ENCODE assay signal across 20 mouse cellular contexts in genomic region chr5:151042911-151043310, GRCm38 (mm10).
A peak's percentile ranks its signal among the peaks of the same experiment; 100 is the strongest.
DNase-seq lines count a peak whose midpoint lies in the region; ATAC-seq and TF ChIP-seq lines count a peak whose summit lies in the region.
"Had no signal": no experiment of that assay in that cellular context is flagged by ENCODE, and none has a peak within 500 bp of the region (broad histone marks: within the 10 kb centered on the region; RNA-seq: fewer than 3 reads in every experiment).

No protein-coding gene starts in this region.

- no peak for TF ChIP-seq POLR2A in heart, adult 2 months (IDR thresholded peaks at IDR 0.05; ENCODE audit: insufficient read depth, low read depth, low read length)

- H3K27me3 ChIP-seq in heart, adult 2 months (ENCODE audit: control insufficient read depth, insufficient read depth, low read length) = no peaks in the 10 kb centered on the region
- no peaks in the 10 kb centered on the region for H3K27me3 ChIP-seq in Patski
- H3K27me3 ChIP-seq in midbrain, embryonic 15.5 days (replicated peaks) = no peaks in the 10 kb centered on the region
- H3K27me3 ChIP-seq in hindbrain, embryonic 12.5 days = no peaks in the 10 kb centered on the region
- H3K27me3 ChIP-seq: heart, embryonic 12.5 days; lung, embryonic 15.5 days; stomach, embryonic 15.5 days had no signal

- CTCF ChIA-PET in Patski (lab: Charles Lee) = interaction anchor here (1.0 to 2.0 kb wide), 6 partner anchors 11 to 644 kb away, joined by 3 to 12 read pairs (median 4); no protein-coding TSS in a partner anchor

- peak; percentile 79 for ATAC-seq in Patski
- no peak for ATAC-seq in midbrain, embryonic 15.5 days (replicated peaks)
- no peak for ATAC-seq in hindbrain, embryonic 12.5 days (ENCODE audit: low FRiP score)
- ATAC-seq: forebrain, embryonic 16.5 days; hindbrain, postnatal 0 days had no signal

- no peak for TF ChIP-seq EP300 in heart, adult 2 months (IDR thresholded peaks at IDR 0.05; ENCODE audit: insufficient read depth, low read depth, low read length)

- H3K9ac ChIP-seq in heart, adult 2 months (ENCODE audit: low read depth, low read length) = no peak overlapping the region
- no peak overlapping the region for H3K9ac ChIP-seq in midbrain, embryonic 15.5 days
- no peak overlapping the region for H3K9ac ChIP-seq in hindbrain, embryonic 12.5 days
- H3K9ac ChIP-seq: heart, embryonic 12.5 days; lung, embryonic 15.5 days; stomach, embryonic 15.5 days had no signal

- no peak overlapping the region for H3K27ac ChIP-seq in heart, adult 2 months
- no peak overlapping the region for H3K27ac ChIP-seq in midbrain, embryonic 15.5 days
- H3K27ac ChIP-seq in hindbrain, embryonic 12.5 days = no peak overlapping the region
- H3K27ac ChIP-seq: hindbrain, embryonic 10.5 days; hindbrain, postnatal 0 days; left cerebral cortex, adult 2 months; lung, embryonic 15.5 days; stomach, embryonic 15.5 days had no signal

- H3K79me2 ChIP-seq in heart, adult 2 months (replicated peaks; ENCODE audit: control insufficient read depth, insufficient read depth, low read length) = no peaks in the 10 kb centered on the region

- no peak overlapping the region for H3K4me2 ChIP-seq in midbrain, embryonic 15.5 days
- no peak overlapping the region for H3K4me2 ChIP-seq in hindbrain, embryonic 12.5 days (replicated peaks)
- H3K4me2 ChIP-seq: heart, embryonic 12.5 days; lung, embryonic 15.5 days; stomach, embryonic 15.5 days had no signal

- in situ Hi-C loops in Patski (cut with MboI; ENCODE audit: low pct_unique_long_range_greater_than_20kb) = no loop called here

- peaks cover 7% of the 10 kb centered on the region for H3K4me1 ChIP-seq in heart, adult 2 months (ENCODE audit: control insufficient read depth, insufficient read depth, low read length)
- H3K4me1 ChIP-seq in midbrain, embryonic 15.5 days = no peaks in the 10 kb centered on the region
- no peaks in the 10 kb centered on the region for H3K4me1 ChIP-seq in hindbrain, embryonic 12.5 days
- H3K4me1 ChIP-seq: heart, embryonic 12.5 days; hindbrain, embryonic 10.5 days; stomach, embryonic 15.5 days had no signal

- intact Hi-C loops in heart, adult 2 months (cut with DNase I) = no loop called here

- no peaks in the 10 kb centered on the region for H3K9me3 ChIP-seq in midbrain, embryonic 15.5 days
- H3K9me3 ChIP-seq in hindbrain, embryonic 12.5 days (replicated peaks) = no peaks in the 10 kb centered on the region
- H3K9me3 ChIP-seq: heart, embryonic 12.5 days; hindbrain, embryonic 10.5 days; lung, embryonic 15.5 days; stomach, embryonic 15.5 days had no signal

- 96% methylated on average over 5 of the region's 5 CpGs for WGBS in heart, adult 2 months
- WGBS in midbrain, embryonic 15.5 days = 96% methylated on average over 5 of the region's 5 CpGs
- WGBS in hindbrain, embryonic 12.5 days = 91% methylated on average over 5 of the region's 5 CpGs

- H3K4me3 ChIP-seq in heart, adult 2 months = no peak overlapping the region
- no peak overlapping the region for H3K4me3 ChIP-seq in midbrain, embryonic 15.5 days
- H3K4me3 ChIP-seq in hindbrain, embryonic 12.5 days = no peak overlapping the region
- H3K4me3 ChIP-seq: heart, embryonic 12.5 days; hindbrain, embryonic 10.5 days; left cerebral cortex, adult 2 months; lung, embryonic 15.5 days; stomach, embryonic 15.5 days had no signal

- POLR2A ChIA-PET in Patski (lab: Charles Lee) = interaction anchor here (0.6 kb wide), 1 partner anchor 380 kb away, joined by 3 read pairs; no protein-coding TSS in a partner anchor

- DNase-seq in heart, adult 11 months = peak; percentile 81
- no peak for DNase-seq in heart, adult 2 months
- DNase-seq in Patski (ENCODE audit: low read depth, low spot score) = peak; percentile 53
- peak; percentile 89 for DNase-seq in kidney, adult 9 months
- DNase-seq in kidney, postnatal 36 days = peak; percentile 73 to 84
- DNase-seq: adrenal gland, postnatal 14 days; cerebellum, adult 9-10 months; gastrocnemius, postnatal 10 days; heart, postnatal 10 days; lung, postnatal 4 days; thymus, postnatal 36 days had no signal

- H3K36me3 ChIP-seq in heart, adult 2 months (ENCODE audit: control insufficient read depth, insufficient read depth, low read length) = peaks cover 4% of the 10 kb centered on the region
- H3K36me3 ChIP-seq in midbrain, embryonic 15.5 days (replicated peaks) = no peaks in the 10 kb centered on the region
- no peaks in the 10 kb centered on the region for H3K36me3 ChIP-seq in hindbrain, embryonic 12.5 days

- TF ChIP-seq CTCF in heart, adult 2 months (IDR thresholded peaks at IDR 0.05) = no peak
- TF ChIP-seq CTCF in Patski (IDR thresholded peaks at IDR 0.05) = no peak

Comparison
In these comparisons a context has a peak if more than half of its experiments do, and no peak if none do; other contexts are left out.
1. DNase-seq: peak in heart, adult 11 months (single experiment), Patski (single experiment), kidney, adult 9 months (single experiment) and kidney, postnatal 36 days (2 of 2); none in heart, adult 2 months (0 of 2).